Mouse (Mus musculus) megakaryocyte, embryonic 14.5 days (primary cell): ENCODE measurements around the gene Rpl32. TPM values are rescaled to one million over a fixed set of nuclear protein-coding genes. Genes with fewer than 3 reads are reported as not detected.

Experiments
- H3K27me3 ChIP-seq: replicated peaks from 2 replicates; pipeline ENCODE3; 2012; ENCODE audit warnings: inconsistent platforms
- H3K36me3 ChIP-seq: replicated peaks from 2 replicates; pipeline ENCODE3; 2012; ENCODE audit warnings: low read length, inconsistent platforms, mixed read lengths
- H3K4me1 ChIP-seq: 2 replicates; pipeline ENCODE4 v1.6.1; 2012; ENCODE audit warnings: inconsistent platforms
- H3K4me3 ChIP-seq: replicated peaks from 2 replicates; pipeline ENCODE3; 2012; ENCODE audit warnings: moderate library complexity, mild to moderate bottlenecking, inconsistent platforms
- H3K9me3 ChIP-seq: 2 replicates; pipeline ENCODE4 v1.6.1; 2012; ENCODE audit warnings: inconsistent platforms
- FLI1 ChIP-seq: IDR thresholded peaks from 2 replicates; pipeline ENCODE4 v1.6.1; 2012; ENCODE audit warnings: low read length, inconsistent platforms, mixed read lengths
- GATA1 ChIP-seq: IDR thresholded peaks from 3 replicates; pipeline ENCODE4 v1.6.1; 2012; ENCODE audit warnings: mixed read lengths, low read length, inconsistent platforms, borderline replicate concordance
- polyA plus RNA-seq: library from polyadenylated mRNA; stranded (reverse); fragments of >175 nt; gene quantifications from 2 replicates; pipeline ENCODE4 v1.2.3, GENCODE M21; 2012; ENCODE audit warnings: low replicate concordance; ENCODE audit not compliant: insufficient read depth

The Rpl32 gene
- polyA plus RNA-seq, 1 experiment = 629 TPM

DNA sequence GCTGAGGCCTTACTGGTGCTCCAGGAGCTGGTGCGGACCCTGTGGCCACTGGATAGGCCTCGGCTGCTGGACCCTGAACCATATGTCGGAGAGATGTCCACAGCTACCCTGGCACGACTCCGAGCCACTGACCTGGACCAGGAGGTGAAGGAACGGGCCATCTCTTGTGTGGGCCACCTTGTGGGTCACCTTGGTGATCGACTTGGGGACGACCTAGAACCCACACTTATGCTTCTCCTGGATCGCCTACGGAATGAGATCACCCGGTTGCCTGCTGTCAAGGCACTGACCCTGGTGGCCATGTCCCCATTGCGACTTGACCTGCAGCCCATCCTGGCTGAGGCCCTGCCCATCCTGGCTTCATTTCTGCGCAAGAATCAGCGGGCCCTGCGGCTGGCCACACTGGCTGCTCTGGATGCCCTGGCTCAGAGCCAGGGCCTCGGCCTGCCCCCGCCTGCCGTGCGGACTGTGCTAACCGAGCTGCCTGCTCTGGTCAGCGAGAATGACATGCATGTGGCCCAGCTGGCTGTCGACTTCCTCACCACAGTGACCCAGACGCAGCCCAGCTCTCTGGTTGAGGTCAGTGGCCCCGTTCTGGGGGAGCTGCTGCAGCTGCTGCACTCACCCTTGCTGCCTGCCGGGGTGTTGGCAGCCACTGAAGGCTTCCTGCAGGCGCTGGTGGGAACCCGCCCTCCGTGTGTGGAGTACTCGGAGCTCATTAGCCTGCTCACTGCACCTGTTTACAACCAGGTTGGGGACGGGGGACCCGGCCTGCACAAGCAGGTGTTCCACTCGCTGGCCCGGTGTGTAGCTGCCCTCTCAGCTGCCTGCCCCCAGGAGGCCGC lies 16.5 kb downstream of the Rpl32 start:
- Histone ChIP-seq H3K4me3 (peak overlapping the region; percentile 50), H3K36me3 (peaks cover 84% of the 10 kb centered on the region)

DNA sequence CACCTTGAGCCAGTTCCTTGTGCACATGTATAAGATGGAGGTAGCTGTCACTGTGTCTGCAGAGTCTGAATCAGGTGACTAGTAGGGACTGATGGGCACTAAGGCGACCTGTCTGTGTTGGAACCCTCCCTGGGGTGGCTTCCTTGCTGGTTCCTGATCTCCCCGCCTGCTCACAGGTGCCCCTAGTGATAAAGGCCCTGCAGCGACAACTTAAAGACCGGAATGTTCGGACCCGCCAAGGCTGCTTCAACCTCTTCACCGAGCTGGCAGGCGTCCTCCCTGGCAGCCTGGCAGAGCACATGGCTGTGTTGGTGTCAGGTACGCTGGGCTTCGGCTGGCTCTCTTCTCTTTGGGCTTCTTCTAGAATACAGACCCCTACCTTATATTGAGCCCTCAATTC lies 17.5 kb downstream of the Rpl32 start:
- peaks cover 53% of the 10 kb centered on the region for H3K4me1 ChIP-seq
- H3K4me3 ChIP-seq = no peak overlapping the region
- H3K36me3 ChIP-seq = peaks cover 82% of the 10 kb centered on the region
- TF ChIP-seq GATA1 (no peak), FLI1 (no peak)
- H3K9me3 ChIP-seq = no peaks in the 10 kb centered on the region
- no peaks in the 10 kb centered on the region for H3K27me3 ChIP-seq

More for the DNA sequence above, 16.5 kb downstream of the Rpl32 start:
- Histone ChIP-seq H3K9me3 (no peaks in the 10 kb centered on the region), H3K27me3 (no peaks in the 10 kb centered on the region), H3K4me1 (peaks cover 52% of the 10 kb centered on the region)
- TF ChIP-seq FLI1 (no peak), GATA1 (no peak)

DNA sequence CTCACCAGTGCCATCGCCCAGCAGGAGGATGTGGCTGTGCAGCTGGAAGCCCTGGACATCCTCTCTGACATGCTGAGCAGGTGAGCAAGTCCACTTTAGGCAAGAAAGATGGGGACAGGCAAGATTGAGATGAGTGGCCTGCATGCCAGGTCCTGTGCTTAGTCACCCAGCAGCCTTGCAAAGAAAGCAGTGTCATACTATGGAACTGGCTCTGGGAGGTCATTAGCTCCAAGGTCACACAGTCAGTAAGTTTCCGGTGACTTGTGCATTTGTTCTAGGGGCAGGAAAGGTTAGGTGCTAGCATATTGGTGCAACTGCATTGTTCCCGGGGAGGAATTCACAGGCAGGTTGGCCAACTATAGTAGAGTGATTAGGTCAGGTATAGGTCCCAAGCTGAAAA lies 25.8 kb downstream of the Rpl32 start:
- Histone ChIP-seq H3K27me3 (no peaks in the 10 kb centered on the region), H3K4me3 (no peak overlapping the region), H3K36me3 (peaks cover 87% of the 10 kb centered on the region), H3K4me1 (peaks cover 32% of the 10 kb centered on the region), H3K9me3 (no peaks in the 10 kb centered on the region)
- no peak for TF ChIP-seq FLI1
- no peak for TF ChIP-seq GATA1

DNA sequence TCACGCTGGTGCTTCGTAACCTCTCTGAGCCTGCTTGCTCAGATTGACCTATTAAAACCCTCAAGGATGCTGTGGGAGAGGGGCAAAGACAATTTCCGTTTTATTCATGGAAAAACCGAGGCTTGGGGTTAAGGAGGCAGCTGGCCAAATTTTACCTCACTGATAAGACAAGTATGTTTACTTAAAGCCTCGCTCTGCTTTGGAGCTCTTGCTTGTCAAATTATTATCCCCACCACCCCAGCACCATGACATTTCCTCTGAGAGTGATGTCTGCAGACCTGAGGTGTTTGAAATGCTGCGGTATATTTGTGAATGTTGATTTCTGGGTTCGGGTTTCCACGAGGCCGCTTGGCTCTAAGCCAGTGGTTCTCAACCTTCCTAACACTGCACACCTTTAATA lies 32.2 kb downstream of the Rpl32 start:
- no peak for TF ChIP-seq GATA1
- TF ChIP-seq FLI1 = no peak
- H3K27me3 ChIP-seq = no peaks in the 10 kb centered on the region
- peaks cover 26% of the 10 kb centered on the region for H3K36me3 ChIP-seq
- peaks cover 52% of the 10 kb centered on the region for H3K4me1 ChIP-seq
- H3K4me3 ChIP-seq = no peak overlapping the region
- no peaks in the 10 kb centered on the region for H3K9me3 ChIP-seq

DNA sequence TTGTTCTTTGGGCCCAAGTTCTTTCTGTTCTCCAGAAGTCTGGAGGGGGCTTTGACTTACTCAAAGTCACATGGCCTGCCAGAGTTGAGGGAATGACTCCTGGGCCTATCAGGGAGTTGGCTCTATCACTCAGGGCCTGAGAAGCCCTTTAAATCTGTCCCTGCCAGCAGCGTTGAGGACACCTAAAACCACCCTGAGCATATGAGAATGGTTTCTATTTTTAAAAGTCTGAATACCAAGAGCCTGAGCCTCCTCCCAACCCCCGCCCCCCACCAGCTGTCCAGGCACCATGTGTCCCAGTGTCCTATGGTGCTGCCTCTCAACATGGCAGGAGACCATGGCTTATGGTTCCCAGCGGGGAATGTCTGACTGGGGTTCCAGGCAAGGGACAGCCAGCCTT lies 32.7 kb downstream of the Rpl32 start:
- peak overlapping the region; percentile 30 for H3K4me3 ChIP-seq
- TF ChIP-seq GATA1 (no peak), FLI1 (no peak)
- peaks cover 21% of the 10 kb centered on the region for H3K36me3 ChIP-seq
- no peaks in the 10 kb centered on the region for H3K27me3 ChIP-seq
- no peaks in the 10 kb centered on the region for H3K9me3 ChIP-seq
- peaks cover 57% of the 10 kb centered on the region for H3K4me1 ChIP-seq

DNA sequence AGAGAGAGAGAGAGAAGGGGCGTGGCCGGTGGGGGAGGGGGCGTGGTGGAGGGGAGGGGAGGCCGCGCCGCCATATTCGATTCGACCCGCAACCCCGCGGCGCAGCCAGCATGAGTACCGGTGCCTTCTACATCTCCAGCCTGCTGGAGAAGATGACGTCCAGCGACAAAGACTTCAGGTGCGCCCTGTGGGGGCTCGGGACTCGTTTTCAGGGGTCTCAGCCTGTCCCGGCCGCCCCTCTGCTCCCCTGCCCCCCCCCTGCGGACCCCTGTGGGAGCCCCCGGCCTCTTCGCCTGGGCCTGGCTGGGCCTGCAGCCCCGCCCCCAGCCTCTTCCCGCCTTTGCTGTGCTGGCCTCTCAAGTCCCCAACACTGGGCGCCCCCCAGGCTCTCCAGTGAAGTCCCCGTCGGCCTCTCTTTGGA lies 34.0 kb downstream of the Rpl32 start, which contains the start of gene Cand2:
TSS of gene Cand2 (plus strand) at position 38 of the 421 bp plus-strand sequence.
- Histone ChIP-seq H3K4me1 (peaks cover 70% of the 10 kb centered on the region), H3K36me3 (peaks cover 10% of the 10 kb centered on the region), H3K27me3 (no peaks in the 10 kb centered on the region), H3K4me3 (peak within 1 kb of the TSS; percentile 95), H3K9me3 (no peaks in the 10 kb centered on the region)
- TF ChIP-seq GATA1 (no peak), FLI1 (no peak)

DNA sequence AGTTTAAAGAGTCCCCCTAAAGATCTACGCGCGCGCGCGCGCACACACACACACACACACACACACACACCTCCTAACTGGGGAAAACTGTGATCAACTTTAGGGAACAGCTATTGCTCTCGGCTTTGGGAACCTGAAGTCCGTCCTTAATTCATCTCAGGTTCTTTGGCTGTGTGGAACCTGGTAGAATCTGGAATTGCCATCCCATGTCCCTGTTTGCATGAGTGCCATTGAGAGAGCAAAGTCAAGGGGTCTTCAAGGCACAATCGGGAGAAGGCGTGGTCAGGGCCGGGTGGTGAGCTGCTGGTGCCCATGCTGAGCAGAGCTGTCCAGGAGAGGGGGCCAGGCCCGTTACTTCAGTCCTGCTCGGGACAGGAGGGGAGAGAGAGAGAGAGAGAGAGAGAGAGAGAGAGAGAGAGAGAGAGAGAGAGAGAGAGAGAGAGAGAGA lies 34.6 kb downstream of the Rpl32 start:
- Histone ChIP-seq H3K36me3 (peaks cover 8% of the 10 kb centered on the region), H3K27me3 (no peaks in the 10 kb centered on the region), H3K4me1 (peaks cover 70% of the 10 kb centered on the region), H3K9me3 (no peaks in the 10 kb centered on the region), H3K4me3 (peak overlapping the region; percentile 95)
- TF ChIP-seq FLI1 (no peak), GATA1 (no peak)

DNA sequence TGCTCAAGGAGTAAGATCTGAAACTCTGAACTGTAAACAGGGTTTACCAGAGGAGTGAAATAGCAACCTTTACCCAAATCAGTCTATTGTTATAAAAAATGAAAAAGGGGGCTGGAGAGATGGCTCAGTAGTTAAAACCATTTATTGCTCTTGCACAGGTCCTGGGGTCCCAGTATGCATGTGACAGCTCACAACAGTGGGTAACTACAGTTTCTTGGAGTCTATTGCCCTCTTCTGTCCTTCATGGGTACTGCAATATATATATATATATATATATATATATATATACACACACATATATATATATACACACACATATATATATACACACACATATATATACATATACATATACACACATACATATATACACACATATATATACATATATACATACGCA lies 35.9 kb downstream of the Rpl32 start:
- Histone ChIP-seq H3K36me3 (no peaks in the 10 kb centered on the region), H3K27me3 (no peaks in the 10 kb centered on the region), H3K4me1 (peaks cover 76% of the 10 kb centered on the region), H3K4me3 (no peak overlapping the region), H3K9me3 (no peaks in the 10 kb centered on the region)
- no peak for TF ChIP-seq GATA1
- TF ChIP-seq FLI1 = no peak

DNA sequence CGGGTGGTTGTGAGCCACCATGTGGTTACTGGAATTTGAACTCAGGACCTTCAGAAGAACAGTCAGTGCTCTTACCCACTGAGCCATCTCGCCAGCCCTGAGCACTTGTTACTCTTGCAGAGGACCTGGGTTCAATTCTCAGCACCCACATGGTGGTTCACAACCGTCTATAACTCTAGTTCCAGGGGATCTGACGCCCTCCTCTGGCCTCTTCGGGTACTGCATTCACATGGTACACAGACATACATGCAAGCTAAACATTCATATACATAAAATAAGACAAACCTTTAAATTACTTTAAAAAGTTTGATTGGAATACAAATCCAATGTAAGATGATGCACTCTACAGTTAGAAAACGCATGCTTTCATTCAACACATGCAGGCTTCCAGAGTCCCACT lies 36.3 kb downstream of the Rpl32 start:
- peaks cover 78% of the 10 kb centered on the region for H3K4me1 ChIP-seq
- H3K4me3 ChIP-seq = no peak overlapping the region
- no peak for TF ChIP-seq GATA1
- no peak for TF ChIP-seq FLI1
- H3K9me3 ChIP-seq = no peaks in the 10 kb centered on the region
- H3K27me3 ChIP-seq = no peaks in the 10 kb centered on the region
- no peaks in the 10 kb centered on the region for H3K36me3 ChIP-seq

DNA sequence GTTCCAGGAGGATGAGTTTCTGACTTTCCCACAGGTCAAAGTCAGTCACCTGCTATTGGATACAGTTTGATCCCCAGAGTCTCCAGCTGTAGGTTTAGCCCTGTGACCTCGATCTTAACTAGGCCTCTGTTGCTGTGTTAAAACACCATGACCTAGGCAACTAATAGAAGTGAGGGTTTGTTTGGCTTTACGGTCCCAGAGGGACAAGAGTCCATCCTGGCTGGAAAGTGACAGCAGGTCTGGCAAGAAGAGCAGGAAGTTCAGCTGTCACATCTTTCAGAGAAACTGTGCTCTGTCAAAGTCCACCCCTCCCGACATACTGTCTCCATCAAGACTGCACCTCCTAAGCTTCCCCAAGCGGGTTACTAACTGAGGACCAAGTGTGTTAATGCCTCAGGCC lies 37.7 kb downstream of the Rpl32 start:
- Histone ChIP-seq H3K36me3 (peaks cover 2% of the 10 kb centered on the region), H3K27me3 (no peaks in the 10 kb centered on the region), H3K4me3 (no peak overlapping the region), H3K9me3 (no peaks in the 10 kb centered on the region), H3K4me1 (peaks cover 77% of the 10 kb centered on the region)
- TF ChIP-seq GATA1 (no peak), FLI1 (no peak)
